Mouse (Mus musculus): ENCODE data around the gene Zfp692.
A peak's percentile ranks its signal among the peaks of the same experiment; 100 is the strongest.

Gene Zfp692

DNA sequence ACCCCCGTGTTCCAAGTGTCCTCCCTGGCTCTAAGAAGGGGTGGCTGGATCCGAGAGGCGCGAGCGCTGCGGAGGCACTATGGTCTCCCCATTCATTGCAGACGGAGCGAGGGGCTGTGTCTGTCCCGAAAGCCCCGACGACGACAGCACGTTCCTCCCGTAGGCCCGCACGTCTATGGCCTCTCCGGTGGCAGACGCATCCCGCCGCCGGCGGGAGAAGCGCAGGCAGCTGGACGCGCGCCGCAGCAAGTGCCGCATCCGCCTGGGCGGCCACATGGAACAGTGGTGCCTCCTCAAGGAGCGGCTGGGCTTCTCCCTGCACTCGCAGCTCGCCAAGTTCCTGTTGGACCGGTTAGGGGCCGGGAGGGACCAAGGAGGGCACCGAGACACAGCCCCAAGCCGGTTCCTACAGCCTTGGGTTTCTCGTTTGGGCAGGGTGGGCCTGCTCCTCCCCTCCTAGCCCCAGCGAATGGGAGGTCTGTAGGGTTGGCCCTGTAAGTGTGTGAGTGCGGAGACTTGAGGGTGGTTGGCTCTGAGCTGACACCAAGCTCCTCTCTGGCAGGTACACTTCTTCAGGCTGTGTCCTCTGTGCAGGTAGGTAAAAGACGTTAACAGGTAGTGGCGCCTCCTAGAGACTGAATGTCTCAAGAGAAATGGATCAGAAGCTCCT, 677 bp downstream of the Zfp692 start:
- peak; percentile 82 for DNase-seq (ENCODE audit: low read depth, low spot score)

DNA sequence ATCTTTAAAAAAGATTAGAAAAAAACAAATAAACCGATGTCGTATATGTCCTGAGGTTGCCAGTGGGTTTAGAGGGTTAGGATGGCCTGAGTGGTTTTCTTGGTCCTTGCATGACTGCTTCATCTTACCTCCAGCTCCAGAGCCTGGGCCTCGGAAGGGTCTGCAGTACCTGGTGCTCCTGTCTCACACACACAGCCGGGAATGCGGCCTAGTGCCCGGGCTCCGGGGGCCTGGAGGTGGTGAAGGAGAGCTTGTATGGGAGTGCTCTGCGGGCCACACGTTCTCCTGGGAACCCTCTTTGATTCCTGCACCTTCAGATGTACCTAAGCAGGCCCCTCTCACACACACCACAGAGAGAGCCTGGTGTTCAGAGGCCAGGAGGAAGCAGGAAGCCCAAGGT, 1.8 kb downstream of the Zfp692 start:
- DNase-seq (ENCODE audit: low read depth, low spot score): no peak

DNA sequence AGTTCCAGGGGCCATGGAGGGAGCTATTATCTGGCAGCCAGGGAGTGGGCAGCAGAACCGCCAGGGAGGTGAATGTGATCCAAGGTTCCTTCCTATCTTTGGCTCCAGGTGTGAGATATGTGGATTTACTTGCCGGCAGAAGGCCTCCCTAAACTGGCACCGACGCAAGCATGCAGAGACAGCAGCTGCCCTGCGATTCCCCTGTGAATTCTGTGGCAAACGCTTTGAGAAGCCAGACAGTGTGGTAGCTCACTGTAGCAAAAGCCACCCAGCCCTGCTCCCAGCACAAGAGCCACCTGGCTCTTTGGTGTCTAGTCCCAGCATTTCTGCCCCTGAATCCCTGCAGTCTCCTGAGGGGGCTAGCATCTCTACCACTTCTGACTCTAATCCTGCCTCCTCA, 7.2 kb downstream of the Zfp692 start:
- DNase-seq (ENCODE audit: low read depth, low spot score): no peak

DNA sequence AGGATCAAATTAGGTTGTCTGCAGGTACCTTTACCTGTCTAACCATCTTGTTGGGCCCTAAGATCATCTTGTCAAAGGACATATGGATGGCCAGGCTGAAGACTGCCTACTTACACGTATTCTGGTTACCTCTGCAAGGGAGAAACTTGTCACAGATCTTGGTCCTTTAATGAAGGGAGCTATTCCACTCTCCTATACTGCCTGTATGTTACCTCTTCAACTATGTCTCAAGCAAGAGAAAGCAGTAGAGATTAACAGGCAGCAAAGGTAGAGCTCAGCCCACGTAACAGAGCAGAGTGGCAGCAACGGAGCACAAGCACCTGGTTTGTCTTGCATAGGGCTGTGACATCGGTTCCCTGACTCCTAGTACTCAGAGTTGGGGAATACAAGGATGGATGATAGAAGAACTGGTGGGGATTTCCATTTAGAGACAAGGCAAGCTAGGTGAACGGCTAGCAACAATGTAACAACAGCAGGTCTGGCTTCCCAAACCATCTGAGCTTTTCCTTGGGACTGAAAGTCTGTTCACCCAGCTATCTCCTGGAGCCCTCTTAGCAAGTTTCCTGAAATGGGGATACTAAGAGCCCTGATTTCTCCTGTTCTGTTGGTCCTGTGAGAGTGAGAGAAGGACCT, 8.8 kb downstream of the Zfp692 start:
- no peak for DNase-seq (ENCODE audit: low read depth, low spot score)

DNA sequence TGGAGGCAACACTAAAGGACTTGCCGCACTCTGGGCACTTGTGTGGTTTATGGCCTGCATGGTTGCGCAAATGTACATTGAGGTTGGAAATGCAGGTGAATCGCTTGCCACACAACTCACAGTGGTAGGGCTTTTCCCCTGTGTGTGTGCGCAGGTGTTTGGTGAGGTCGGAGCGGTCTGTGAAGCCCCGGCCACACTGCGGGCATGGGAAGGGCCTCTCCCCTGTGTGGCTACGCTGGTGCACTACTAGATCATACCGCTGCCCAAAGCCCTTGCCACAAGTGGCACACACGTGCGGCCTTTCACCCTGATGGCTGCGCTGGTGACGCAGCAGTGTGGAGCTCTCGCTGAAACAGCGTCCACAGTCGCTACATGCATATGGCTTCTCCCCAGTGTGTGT, 9.5 kb downstream of the Zfp692 start:
- DNase-seq (ENCODE audit: low read depth, low spot score): no peak

DNA sequence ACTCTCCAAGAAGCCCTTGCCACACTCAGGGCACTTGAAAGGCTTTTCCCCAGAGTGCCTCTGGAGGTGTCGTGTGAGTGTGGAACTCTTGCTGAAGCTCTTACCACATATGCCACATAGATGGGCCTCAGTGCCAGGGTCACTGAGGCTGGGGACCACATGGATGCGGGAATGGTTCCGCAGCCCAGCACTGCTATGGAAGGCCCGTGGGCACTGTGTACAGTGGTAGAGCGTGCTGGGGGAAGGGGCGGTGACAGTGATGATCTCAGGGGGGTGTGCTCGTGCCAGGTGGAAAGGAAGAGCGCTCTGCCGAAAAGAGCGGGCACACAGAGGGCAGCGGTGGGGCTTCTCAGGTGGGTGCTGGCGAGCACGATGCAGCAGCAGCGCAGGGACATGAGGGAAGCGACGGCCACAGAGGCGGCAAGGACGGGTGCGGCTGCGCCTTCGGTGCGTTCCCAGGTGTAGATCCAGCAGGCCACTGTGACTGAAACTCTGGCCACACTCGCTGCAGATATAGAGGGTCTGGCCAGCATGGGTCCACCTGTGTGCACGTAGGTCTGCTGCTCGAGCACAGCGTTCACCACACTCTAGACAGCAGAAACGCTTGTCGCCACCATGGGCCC, 10.0 kb downstream of the Zfp692 start:
- DNase-seq (ENCODE audit: low read depth, low spot score): no peak

DNA sequence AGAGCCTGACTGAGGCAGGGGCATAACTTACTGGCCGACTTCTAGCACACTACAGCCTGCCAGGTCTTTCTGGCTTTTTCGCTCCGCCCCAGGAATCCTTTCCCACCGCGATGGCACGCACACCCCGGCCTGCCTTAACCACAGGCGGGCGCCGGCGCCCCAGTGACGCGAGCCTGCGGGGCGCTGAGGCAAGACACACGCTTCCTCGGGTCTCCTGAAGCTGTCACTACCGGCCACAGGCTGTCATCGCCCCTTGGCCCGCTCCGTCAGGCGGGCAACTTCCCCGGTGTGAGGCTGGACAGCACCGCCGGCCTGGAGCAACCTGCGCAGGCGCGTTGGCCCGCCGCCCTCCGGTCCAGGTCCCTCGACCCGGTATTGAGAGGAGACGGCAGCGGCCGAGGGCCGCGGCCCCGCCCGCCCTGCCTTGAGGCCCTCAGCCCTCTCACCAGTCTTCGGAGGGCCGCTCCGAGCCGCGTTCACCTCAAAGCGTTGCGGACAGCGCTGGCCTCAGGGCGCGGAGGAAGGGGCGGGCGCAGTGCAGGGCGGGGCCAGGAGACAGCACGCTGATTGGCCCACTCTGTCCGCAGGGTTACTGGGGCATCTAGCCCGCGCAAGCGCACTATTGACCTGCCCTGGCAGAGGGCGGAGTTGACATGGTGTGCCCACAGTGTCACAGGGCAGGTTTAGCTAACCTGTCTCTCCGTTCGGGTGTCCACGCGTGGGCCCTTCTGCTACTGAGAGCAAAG, 16.1 kb downstream of the Zfp692 start:
- peak; percentile 97 for DNase-seq (ENCODE audit: low read depth, low spot score)

DNA sequence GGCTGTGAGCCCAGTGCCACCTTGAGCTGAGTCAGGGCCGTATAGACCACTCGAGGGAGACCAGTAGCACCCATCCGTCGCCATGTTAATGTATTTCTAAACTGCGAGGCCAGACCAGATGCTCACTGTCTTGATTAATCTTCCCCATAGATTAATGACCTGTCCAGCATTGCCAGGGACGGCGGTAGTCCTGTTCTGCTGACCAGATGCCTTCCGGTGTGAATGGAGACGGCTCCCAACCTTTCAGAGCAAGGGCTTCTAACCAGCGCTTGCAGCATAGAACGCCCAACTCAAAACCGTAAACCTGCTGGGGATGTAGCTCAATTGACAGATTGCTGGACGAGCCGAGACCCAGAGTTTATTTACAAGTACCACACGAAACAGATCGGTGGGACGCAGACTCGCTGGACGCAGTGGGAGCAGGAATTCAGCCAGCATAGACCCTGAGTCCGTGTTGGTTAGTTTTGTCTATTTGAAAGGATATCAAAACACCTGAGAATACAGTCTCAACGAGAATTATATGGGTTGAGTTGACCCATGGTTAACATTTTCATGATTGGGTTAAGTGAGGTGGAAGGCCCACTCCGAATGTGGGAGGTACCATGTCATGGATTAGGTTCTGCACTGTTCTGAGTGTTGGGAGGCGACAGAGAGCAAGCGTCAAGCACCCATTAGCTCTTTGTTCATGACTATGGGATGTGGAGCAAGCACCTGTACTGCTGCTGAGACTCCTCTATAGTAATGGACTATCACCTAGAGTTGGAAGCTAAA, 16.9 kb downstream of the Zfp692 start:
- peak; percentile 52 for DNase-seq (ENCODE audit: low read depth, low spot score)

DNA sequence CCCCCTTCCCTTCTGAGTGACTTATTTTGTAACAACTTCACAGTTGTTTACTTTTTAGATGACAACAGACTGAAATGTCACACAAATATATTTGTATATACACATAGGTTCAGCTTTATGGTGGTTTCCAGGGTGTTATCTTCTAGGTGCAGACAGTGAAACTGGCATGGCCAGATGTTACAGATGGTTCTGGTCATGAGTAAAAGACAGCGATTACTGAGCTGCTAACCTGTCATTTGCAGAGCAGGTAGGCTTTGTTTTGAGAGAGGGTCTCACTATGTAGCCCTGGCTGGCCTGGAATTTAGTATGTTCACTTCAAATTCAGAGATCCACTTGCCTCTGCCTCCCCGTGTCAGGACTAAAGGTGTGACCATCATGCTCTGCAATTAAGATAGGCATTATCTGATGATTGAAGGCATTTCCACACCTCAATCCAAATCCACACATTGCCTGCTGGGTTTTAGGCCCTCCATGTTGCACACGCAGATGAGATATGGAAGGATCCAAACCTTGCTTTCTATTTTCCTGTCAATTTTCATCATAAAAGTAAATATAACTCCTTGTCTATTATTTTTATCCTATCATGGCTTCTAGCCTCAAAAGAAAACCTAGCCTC, 17.9 kb downstream of the Zfp692 start:
- peak; percentile 5 for DNase-seq (ENCODE audit: low read depth, low spot score)

DNA sequence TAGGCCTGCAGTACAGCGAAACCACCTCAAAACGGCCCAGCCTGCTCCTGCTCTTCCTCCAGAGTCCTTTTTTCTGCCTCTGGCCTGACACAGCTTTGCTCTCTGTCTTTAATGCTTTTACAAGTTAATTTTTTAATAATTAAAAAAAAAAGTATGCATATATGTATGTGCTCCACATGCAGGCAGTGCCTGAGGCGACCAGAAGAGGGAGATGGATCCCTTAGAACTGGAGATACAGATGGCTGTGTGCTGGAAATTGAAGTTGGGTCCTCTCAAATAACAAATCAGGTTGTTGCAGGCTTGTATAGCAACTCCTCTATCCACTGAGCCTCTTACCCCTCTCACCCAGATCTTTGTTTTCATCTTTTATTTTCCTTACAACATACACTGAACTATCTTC, 19.9 kb downstream of the Zfp692 start:
- peak; percentile 48 for DNase-seq (ENCODE audit: low read depth, low spot score)

DNA sequence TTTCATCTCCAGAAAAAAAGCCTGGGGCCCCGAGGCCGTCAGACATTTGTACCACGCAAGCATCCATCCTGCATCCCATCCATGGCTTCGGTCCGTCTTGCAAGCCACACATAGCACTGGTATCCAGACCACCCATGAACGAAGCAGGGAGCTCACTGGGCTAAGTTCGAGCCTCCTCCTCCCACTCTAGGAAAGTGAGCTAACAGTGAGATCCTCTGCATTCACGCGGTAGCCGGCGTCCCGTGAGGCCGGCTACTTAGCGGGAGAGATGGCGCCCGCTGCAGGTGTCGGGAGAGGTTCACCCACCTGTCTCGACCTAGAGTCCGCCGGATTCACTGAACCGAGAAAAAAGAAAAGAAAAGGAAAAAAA, 23.0 kb downstream of the Zfp692 start:
- DNase-seq (ENCODE audit: low read depth, low spot score): no peak

DNA sequence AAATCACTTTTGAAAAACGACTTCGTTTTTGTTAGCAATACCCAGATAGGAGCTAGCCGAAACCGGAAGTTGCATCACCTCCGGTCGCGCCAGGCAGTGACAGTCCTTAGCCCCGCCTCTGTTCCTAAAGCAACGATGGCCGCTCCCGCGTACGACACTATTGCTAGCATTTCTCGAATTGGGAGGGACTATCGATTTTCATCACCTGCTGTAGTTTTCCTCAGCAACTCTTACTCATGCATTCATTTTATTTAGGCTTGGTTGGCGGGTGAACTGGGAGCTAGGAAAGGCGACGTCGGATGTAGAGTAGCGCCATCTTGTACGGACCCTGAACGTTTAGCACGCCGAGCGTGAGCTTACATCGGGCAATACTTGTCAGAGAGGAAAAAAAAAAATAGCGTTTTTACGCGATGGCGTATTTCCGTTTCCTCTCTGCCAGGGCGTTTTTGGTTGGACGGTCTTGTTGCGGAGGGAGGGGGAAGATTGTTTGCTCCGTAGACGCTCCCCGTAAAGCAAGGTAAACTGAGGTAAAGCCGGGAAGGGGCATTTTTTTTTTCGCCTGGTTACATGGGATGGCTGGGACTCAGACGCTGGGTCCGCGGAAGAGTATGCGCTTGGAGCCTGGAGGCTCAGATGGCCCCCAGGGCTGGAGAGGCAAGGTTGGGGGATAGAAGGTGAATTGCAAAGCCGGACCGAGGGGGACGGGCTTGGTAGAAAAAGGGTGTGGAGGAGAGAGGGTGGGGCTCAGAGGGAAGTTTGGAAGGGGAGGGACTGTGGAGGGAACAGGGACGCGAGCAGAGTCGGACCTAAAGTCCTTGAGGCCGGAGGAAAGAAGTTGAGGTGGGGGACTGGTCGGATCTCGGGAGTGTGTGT, 23.6 kb downstream of the Zfp692 start, which contains the start of the genes Zfp672 and Sh3bp5l:
Gene Zfp672, minus strand, starts transcription at position 64 of the 873 bp plus-strand sequence.
Gene Sh3bp5l, plus strand, starts transcription at position 449 of the 873 bp plus-strand sequence.
- peak; percentile 96 for DNase-seq (ENCODE audit: low read depth, low spot score)

DNA sequence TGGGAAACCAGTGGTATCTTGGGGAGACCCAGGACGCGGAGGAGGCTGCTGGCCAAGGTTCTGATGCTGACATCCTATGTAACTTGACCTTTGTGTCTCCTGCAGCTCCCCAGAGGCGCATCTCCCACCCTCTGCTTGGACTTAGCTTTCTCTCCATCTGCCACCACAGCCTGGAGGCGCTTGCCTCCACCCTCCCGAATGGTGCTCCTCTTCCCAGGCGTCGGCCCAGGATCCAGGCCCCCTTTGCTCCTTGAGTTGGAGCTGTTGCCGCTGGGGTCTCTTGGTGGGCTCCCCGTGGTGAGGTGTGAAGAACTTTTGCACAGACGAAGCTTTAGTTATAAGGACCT, 24.3 kb downstream of the Zfp692 start:
- DNase-seq (ENCODE audit: low read depth, low spot score): no peak

DNA sequence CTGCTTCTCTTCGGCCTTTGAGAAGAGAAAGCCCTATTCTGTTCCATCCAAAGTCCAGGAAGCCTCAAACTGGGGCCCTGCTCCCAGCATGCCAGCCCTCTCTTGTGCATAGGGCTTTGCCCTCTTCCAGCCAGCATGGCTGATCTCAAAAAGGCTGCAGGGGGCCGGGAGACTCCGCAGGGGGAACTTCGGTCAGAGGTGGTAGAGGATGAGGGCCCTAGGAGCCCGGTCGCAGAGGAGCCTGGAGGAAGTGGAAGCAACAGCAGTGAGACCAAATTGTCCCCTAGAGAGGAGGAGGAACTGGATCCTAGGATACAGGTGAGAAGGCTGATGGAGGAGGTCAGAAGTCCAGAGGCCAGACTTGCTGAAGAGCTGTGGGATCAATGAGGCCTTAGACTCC, 24.7 kb downstream of the Zfp692 start:
- DNase-seq (ENCODE audit: low read depth, low spot score): no peak

DNA sequence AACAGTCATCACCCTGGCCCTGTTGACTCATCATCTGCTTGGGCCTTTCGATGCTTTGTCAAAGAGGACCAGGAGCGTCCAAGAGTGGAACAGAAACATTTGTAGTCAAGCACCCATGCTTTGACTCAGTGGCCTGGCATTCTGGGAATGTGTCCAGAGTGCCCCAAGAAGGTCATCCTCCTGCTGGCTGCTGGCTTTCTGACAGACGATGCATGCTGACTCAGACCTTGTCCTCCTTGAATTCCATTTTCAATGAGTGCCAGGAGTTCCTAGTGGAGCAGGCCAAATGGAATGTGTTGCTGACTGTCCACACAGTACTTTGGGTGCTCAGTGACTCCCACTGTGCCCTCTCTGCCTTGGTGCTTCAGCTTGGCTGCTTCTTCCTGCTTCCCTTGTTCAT, 27.9 kb downstream of the Zfp692 start:
- no peak for DNase-seq (ENCODE audit: low read depth, low spot score)

DNA sequence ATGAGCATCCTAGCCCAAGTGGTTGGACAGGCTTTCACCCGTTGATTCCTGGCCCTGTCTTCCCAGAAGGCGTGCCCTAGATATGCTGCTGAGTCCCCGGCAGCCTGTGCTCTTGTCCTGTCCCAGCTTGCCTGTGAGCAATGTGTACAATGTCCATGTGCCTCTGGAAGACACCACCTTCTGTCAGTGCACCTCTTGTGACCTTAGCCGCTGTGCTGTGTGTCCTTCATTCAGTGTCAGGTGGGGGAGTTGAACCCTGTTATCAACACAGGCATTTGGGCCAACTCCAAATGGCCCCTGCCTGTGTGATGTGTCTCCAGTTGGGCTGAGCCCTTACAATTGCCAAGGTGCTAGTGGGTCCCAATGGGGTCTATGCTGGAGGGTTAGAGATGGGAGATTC, 39.9 kb downstream of the Zfp692 start:
- no peak for DNase-seq (ENCODE audit: low read depth, low spot score)

DNA sequence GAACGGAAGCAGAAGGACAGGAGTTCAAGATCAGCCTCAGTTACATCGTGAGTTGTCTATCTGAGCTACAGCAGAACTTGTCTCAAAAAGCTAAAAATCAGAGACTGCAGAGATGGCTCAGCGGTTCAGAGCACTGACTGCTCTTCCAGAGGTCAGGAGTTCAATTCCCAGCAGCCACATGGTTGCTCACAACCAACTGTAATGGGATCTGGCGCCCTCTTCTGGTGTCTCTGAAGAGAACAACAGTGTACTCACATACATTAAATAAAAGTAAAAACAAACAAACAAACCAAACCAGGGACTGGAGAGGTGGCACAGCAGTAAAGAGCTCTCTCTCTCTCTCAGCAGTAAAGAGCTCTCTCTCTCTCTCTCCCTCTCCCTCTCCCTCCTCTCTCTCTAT, 43.8 kb downstream of the Zfp692 start:
- DNase-seq (ENCODE audit: low read depth, low spot score): peak; percentile 26

DNA sequence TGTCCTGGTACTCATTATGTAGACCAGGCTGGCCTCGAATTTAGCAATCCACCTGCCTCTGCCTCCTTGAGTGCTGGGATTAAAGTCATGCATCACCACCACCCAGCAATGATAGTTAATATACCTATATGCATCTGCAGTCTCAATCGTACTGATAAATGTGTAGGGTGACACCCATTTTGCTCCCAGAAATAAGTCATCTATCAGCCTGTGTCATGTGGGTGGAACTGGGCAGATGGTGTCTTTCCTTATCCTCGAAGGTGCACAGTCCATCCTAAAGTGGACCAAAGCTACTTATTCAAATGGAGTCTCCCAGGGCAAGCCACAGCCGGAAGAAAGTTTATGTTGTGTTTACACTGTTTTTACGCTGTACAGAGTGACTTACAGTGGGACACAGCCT, 44.3 kb downstream of the Zfp692 start:
- DNase-seq (ENCODE audit: low read depth, low spot score): no peak

DNA sequence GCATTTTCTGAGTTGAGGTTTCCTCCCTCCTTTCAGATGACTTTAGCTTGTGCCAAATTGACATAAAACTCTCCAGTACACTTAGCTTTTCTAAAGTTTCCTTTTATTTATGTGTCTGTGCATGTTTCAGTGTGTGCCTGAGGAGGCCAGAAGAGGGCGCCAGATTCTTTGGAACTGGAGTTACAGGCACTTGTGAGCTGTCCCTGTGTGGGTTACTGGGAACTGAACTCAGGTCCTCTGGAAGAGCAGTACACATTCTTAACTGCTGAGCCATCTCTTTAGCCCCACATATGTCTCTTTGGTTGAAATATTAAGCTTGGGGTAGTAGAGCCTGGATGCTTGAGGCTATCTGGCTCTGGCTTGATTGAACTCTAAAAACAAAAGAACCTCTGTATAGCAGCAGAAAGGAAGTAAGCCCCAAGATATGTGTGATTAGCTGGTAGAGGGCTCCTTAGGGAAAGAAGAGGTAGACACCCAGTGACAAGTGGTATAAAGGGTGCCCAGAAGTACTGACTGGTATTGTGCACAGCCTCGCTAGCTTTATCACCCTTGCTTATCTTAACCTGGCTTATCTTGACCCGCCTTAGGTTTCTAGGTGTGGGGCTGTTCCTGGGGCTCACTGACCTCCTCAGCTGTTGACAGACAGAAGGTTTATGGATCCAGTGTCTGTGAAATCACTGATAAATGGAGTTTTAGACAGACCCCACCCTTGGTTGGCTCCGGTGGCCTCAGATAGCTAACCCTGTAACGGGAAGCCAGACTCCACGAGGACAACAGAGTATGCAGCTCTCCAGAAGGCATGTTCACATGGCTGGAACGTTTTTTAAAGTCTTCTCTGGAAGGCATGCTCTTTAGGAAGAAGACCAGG, 46.0 kb downstream of the Zfp692 start:
- peak; percentile 42 for DNase-seq (ENCODE audit: low read depth, low spot score)

All from A20 (cell line).